Mouse (Mus musculus) C2C12 (cell line): ENCODE data around the gene Nat8f2.

Experiments used
- CEBPB ChIP-seq: IDR thresholded peaks from one replicate; pipeline ENCODE4 v1.6.1; 2011; ENCODE audit warnings: low read depth, mild to moderate bottlenecking, control low read depth, moderate library complexity
- CTCF ChIP-seq: IDR thresholded peaks from one replicate; pipeline ENCODE4 v1.5.1; 2011; ENCODE audit not compliant: control insufficient read depth, insufficient read depth, insufficient read length
- MAX ChIP-seq: IDR thresholded peaks from one replicate; pipeline ENCODE4 v1.6.1; 2011; ENCODE audit warnings: mild to moderate bottlenecking, control low read depth

GRCm38 (mm10) chr6:85911587-85911986 lies 42.6 kb upstream of the Nat8f2 start, which contains the start of gene Tprkb:
- TF ChIP-seq CTCF (no peak), CEBPB (no peak), MAX (no peak)
